Mouse (Mus musculus): ENCODE results near the gene Guca2a. TPM values are rescaled to one million over a fixed set of nuclear protein-coding genes. Genes with fewer than 3 reads are reported as not detected.

The Guca2a gene
- polyA plus RNA-seq, 1 experiment = not detected

DNA sequence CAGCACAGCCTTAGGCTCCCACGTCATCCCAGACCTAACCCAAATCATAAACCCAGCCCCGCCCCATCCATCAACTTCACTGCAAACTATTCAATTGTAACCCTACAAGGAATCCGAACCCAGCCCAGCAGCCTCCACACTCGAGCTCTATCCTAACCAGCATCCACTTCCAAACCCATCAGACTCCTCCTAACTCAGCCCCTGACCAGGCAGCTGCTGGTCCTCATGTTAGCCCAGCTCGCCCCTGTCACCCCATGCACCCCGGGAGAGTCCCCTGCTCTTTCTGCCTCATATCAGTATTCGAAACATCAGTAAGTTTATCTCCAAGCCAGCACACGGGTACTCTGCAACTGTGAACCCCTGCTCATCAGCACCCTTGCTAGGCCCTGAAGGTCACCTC, 1.8 kb upstream of the Guca2a start:
- no peak overlapping the region for H3K4me3 ChIP-seq (replicated peaks; ENCODE audit: extremely low read depth, low read depth, low read length)
- 77% methylated on average over 8 of the region's 8 CpGs for WGBS

DNA sequence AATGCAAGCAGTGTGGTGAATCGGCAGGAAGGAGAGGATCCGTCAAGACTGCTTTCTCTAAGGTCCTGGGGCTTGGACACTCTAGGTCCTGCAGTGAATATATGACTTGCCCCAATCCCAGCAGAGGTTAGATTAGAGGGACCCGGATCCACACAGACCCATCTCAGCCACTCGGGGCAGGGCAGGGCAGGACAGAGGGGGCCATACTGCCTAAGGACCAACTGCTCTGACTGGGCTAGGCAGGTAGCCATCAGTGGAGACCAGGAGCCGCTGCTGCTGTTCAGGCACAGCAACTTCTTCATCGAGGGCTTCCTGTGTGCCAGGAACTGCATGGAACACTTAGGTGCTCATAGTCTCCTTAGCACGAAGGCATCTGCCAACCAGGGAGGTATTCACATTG, 773 bp upstream of the Guca2a start:
- TF ChIP-seq CTCF (IDR thresholded peaks at IDR 0.05; ENCODE audit: insufficient read depth, low read length) (no peak), POLR2A (IDR thresholded peaks at IDR 0.05; ENCODE audit: borderline replicate concordance, extremely low read depth, low read depth, low read length) (no peak)
- WGBS = 65% methylated on average over 7 of the region's 7 CpGs
- H3K4me1 ChIP-seq (ENCODE audit: control insufficient read depth, insufficient read depth, low read length) = peaks cover 2% of the 10 kb centered on the region; the same call in 1 of the 2 replicates

More for the DNA sequence above, 1.8 kb upstream of the Guca2a start:
- H3K4me1 ChIP-seq (ENCODE audit: control insufficient read depth, insufficient read depth, low read length) = peaks cover 5% of the 10 kb centered on the region
- TF ChIP-seq POLR2A (IDR thresholded peaks at IDR 0.05; ENCODE audit: borderline replicate concordance, extremely low read depth, low read depth, low read length) (no peak), CTCF (IDR thresholded peaks at IDR 0.05; ENCODE audit: insufficient read depth, low read length) (no peak)
- DNase-seq = no peak

DNA sequence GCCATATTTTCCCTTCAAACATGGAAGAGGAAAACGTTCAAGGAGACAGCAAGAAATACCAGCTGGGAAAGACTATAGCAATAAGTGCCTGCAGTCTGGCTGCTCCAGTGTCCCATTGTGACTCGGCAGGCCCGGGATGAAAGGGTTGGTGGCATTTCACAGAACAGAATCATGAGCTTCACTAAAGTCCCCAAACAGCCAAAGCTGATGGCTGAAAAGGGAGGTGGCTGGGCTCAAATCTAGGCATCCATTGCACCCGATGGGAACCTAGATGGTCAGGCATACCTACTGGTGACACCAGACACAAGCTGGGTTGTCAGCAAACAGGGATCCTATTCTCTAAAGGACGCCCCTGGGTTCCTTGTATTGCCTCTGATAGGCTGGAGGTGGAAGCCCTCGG, 442 bp downstream of the Guca2a start:
- no peak for DNase-seq
- Histone ChIP-seq H3K4me1 (ENCODE audit: control insufficient read depth, insufficient read depth, low read length) (peaks cover 2% of the 10 kb centered on the region; the same call in 1 of the 2 replicates), H3K4me3 (replicated peaks; ENCODE audit: extremely low read depth, low read depth, low read length) (no peak overlapping the region)
- 78% methylated on average over 6 of the region's 6 CpGs for WGBS
- no peak for TF ChIP-seq CTCF (IDR thresholded peaks at IDR 0.05; ENCODE audit: insufficient read depth, low read length)
- TF ChIP-seq POLR2A (IDR thresholded peaks at IDR 0.05; ENCODE audit: borderline replicate concordance, extremely low read depth, low read depth, low read length) = no peak

More for the DNA sequence above, 773 bp upstream of the Guca2a start:
- no peak for DNase-seq
- no peak overlapping the region for H3K4me3 ChIP-seq (replicated peaks; ENCODE audit: extremely low read depth, low read depth, low read length)

DNA sequence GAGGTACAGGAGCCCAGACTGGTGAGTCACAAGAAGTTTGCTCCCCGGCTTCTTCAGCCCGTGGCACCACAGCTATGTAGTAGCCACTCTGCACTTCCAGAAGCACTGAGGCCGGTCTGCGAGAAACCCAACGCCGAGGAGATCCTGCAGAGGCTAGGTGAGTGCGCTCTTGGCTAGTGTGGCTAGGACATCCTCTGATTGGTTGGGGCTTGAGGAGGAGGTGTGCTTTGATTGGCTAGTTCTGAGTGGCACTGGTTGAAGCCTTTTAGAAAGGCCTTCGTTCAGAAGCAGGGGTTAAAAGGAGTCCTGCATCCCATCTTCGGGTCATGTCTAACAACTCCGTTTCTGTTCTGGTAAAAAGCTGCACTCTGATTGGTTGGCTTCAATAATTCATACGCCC, 1.2 kb downstream of the Guca2a start:
- TF ChIP-seq POLR2A (IDR thresholded peaks at IDR 0.05; ENCODE audit: borderline replicate concordance, extremely low read depth, low read depth, low read length) = no peak
- no peak for TF ChIP-seq CTCF (IDR thresholded peaks at IDR 0.05; ENCODE audit: insufficient read depth, low read length)
- H3K4me1 ChIP-seq (ENCODE audit: control insufficient read depth, insufficient read depth, low read length) = no peaks in the 10 kb centered on the region
- H3K4me3 ChIP-seq (replicated peaks; ENCODE audit: extremely low read depth, low read depth, low read length) = no peak overlapping the region
- DNase-seq = no peak
- WGBS = 62% methylated on average over 11 of the region's 11 CpGs

DNA sequence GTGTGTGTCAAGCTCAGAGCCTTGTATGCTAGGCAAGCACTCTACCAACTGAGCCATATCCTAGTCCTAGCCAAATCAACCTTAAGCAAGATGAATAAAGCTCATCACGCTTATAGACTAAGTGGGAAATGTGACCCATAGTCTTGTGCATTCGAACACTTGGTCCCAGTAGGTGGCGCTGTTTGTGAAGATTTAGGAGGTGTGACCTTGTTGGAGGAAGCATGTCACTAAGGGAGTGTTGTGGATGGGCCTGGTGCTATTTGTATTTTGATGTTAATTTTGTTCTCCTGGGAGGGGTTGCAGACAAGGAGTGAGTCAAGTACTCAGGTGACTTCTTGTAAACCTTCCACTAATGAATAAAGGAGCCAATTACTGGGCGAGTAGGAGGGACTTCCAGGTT, 5.2 kb downstream of the Guca2a start:
- H3K4me1 ChIP-seq (ENCODE audit: control insufficient read depth, insufficient read depth, low read length) = no peaks in the 10 kb centered on the region
- no peak for DNase-seq
- 80% methylated on average over 4 of the region's 4 CpGs for WGBS
- no peak overlapping the region for H3K4me3 ChIP-seq (replicated peaks; ENCODE audit: extremely low read depth, low read depth, low read length)
- TF ChIP-seq POLR2A (IDR thresholded peaks at IDR 0.05; ENCODE audit: borderline replicate concordance, extremely low read depth, low read depth, low read length) (no peak), CTCF (IDR thresholded peaks at IDR 0.05; ENCODE audit: insufficient read depth, low read length) (no peak)

DNA sequence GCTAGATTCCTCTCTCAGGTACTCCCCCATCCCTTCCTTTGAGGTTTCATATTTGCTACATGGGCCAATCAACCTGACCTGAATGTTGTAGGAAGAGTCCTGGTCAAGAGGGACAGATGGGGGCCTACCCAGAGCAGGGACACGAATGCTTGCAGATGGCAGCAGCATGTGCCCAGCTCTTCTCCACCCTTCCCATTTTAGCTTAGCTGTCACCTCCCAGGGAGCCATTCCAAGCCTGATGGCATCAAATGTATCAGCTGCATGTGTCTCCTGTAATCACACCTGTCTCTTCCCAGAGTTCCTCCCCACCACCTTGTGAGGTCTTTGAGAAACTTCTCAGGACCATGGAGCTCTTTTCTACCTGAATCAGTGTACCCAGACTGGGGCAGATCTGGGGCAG, 19.5 kb downstream of the Guca2a start:
- H3K4me1 ChIP-seq (ENCODE audit: control insufficient read depth, insufficient read depth, low read length) = no peaks in the 10 kb centered on the region
- TF ChIP-seq CTCF (IDR thresholded peaks at IDR 0.05; ENCODE audit: insufficient read depth, low read length) = no peak
- no peak for DNase-seq
- WGBS = 76% methylated on average over 1 of the region's 1 CpGs
- no peak overlapping the region for H3K4me3 ChIP-seq (replicated peaks; ENCODE audit: extremely low read depth, low read depth, low read length)

DNA sequence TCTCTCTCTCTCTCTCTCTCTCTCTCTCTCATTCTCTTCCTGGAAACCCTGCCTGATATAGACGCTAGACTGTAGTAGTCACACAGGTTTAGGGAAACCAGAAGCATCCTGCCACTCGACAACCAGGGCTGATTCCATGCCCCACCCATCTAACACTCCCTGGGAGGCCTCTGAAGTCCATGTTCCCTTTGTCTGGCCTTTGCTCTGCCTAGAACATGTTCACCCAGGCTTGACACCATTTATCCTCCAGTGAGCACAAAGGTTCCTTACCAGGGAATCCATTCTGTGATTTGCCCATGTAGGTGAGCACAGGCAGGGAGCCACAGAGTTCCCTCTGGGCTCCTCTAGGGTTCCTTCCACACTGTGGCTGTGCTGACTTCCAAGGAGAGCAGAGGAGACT, 20.7 kb downstream of the Guca2a start:
- Histone ChIP-seq H3K4me3 (replicated peaks; ENCODE audit: extremely low read depth, low read depth, low read length) (no peak overlapping the region), H3K4me1 (ENCODE audit: control insufficient read depth, insufficient read depth, low read length) (no peaks in the 10 kb centered on the region)
- WGBS = 51% methylated on average over 2 of the region's 2 CpGs
- DNase-seq = no peak
- TF ChIP-seq POLR2A (IDR thresholded peaks at IDR 0.05; ENCODE audit: borderline replicate concordance, extremely low read depth, low read depth, low read length) (no peak), CTCF (IDR thresholded peaks at IDR 0.05; ENCODE audit: insufficient read depth, low read length) (no peak)

DNA sequence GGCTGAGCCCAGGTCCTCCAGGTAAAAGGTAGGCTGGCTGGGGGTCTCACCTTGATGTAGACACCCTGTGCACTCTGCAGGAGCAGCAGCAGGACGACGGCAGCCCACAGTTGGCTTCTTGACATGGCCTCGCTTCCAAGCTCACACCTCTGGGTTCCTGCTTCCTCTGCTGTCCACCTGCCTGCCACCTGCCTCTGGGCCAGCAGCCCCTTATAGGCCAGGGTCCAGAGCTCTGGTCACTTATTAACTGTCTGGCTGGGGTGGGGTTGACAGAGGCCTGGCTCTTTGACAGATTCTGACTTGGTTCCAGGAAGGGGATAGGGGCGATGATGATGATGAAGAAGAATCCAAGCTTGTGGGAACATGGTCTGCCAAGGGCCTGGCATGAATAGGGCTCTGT, 21.2 kb downstream of the Guca2a start, which contains the start of gene Guca2b:
Gene Guca2b, minus strand, starts transcription at position 224 of the 400 bp plus-strand sequence.
- no peak for TF ChIP-seq CTCF (IDR thresholded peaks at IDR 0.05; ENCODE audit: insufficient read depth, low read length)
- no peak for TF ChIP-seq POLR2A (IDR thresholded peaks at IDR 0.05; ENCODE audit: borderline replicate concordance, extremely low read depth, low read depth, low read length)
- Histone ChIP-seq H3K4me1 (ENCODE audit: control insufficient read depth, insufficient read depth, low read length) (no peaks in the 10 kb centered on the region), H3K4me3 (replicated peaks; ENCODE audit: extremely low read depth, low read depth, low read length) (no peak within 1 kb of the TSS)
- WGBS = 86% methylated on average over 4 of the region's 4 CpGs
- DNase-seq = no peak

DNA sequence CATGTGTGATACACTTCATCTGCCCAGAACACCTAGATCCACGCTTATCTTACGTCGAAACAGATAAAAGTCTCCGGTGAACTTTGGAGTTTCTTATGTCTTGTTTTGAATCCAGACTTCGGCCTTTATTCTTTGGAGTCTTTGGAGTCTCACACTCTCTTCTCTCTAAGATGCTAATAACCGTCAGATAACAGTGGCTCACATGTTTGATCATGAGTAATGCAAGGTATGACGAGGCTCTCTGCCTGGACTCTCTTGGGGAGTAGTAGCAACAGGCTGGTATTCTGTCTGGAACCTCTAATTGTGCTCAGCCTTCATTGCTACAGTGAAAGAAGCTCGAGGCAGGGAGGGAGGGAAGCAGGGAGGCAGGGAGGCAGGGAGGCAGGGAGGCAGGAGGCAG, 22.5 kb downstream of the Guca2a start:
- no peak for DNase-seq
- no peak for TF ChIP-seq CTCF (IDR thresholded peaks at IDR 0.05; ENCODE audit: insufficient read depth, low read length)
- 79% methylated on average over 8 of the region's 8 CpGs for WGBS
- Histone ChIP-seq H3K4me3 (replicated peaks; ENCODE audit: extremely low read depth, low read depth, low read length) (no peak overlapping the region), H3K4me1 (ENCODE audit: control insufficient read depth, insufficient read depth, low read length) (no peaks in the 10 kb centered on the region)

DNA sequence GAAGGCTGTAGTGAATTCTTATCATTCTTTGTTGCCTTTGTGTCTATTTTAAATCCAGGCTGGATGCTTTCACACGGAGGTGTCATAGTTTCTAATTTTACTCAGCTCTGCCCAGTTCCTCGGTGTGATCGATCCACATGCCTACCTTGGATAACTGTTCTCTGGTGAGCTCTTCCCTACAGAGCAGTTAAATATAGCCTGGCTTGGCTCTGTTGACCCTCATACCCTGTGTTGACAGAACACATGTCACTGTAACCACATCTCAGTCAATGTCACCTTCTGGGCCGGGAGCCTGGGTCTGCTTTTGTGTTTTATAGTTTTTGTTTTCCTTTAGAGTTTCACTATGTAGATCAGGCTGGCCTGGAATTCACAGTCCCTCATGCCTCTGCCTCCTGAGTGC, 24.6 kb downstream of the Guca2a start:
- no peak for DNase-seq
- WGBS = 59% methylated on average over 4 of the region's 4 CpGs
- Histone ChIP-seq H3K4me3 (replicated peaks; ENCODE audit: extremely low read depth, low read depth, low read length) (no peak overlapping the region), H3K4me1 (ENCODE audit: control insufficient read depth, insufficient read depth, low read length) (no peaks in the 10 kb centered on the region)
- TF ChIP-seq CTCF (IDR thresholded peaks at IDR 0.05; ENCODE audit: insufficient read depth, low read length) (no peak), POLR2A (IDR thresholded peaks at IDR 0.05; ENCODE audit: borderline replicate concordance, extremely low read depth, low read depth, low read length) (no peak)

DNA sequence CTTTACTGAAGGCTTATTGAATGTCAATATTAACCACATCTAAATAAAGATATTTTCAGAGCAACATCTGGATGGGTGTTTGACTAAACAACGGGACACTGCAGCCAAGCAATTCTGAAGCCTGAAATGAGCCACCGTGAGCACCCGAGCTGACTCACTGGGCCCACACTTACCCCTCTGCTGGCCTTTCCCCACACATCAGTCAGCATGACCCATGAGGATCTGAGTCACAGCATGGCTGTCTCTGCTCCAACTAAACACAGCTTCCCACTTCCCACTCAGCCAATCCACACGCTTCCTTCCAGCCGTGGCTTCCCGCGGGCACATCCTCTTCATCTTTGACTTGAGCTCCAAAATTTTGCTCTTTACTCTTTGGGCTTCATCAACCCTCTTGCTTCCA, 25.5 kb downstream of the Guca2a start:
- TF ChIP-seq POLR2A (IDR thresholded peaks at IDR 0.05; ENCODE audit: borderline replicate concordance, extremely low read depth, low read depth, low read length) (no peak), CTCF (IDR thresholded peaks at IDR 0.05; ENCODE audit: insufficient read depth, low read length) (no peak)
- 67% methylated on average over 7 of the region's 7 CpGs for WGBS
- no peaks in the 10 kb centered on the region for H3K4me1 ChIP-seq (ENCODE audit: control insufficient read depth, insufficient read depth, low read length)
- no peak for DNase-seq
- H3K4me3 ChIP-seq (replicated peaks; ENCODE audit: extremely low read depth, low read depth, low read length) = no peak overlapping the region

All from lung, adult 2 months (tissue).